Mouse (Mus musculus) ES-Bruce4 (cell line): ENCODE results near the gene Gpr39. TPM values are rescaled to one million over a fixed set of nuclear protein-coding genes. Genes with fewer than 3 reads are reported as not detected.

Experiments used
- H3K27ac ChIP-seq: 2 replicates; pipeline ENCODE4 v1.5.1; 2012; ENCODE audit warnings: low read length, inconsistent platforms; ENCODE audit not compliant: insufficient read depth
- H3K27me3 ChIP-seq: 2 replicates; pipeline ENCODE4 v1.6.1; 2012; ENCODE audit warnings: mild to moderate bottlenecking, low read length, inconsistent platforms; ENCODE audit not compliant: control insufficient read depth, poor library complexity, insufficient read depth, severe bottlenecking
- H3K36me3 ChIP-seq: 2 replicates; pipeline ENCODE4 v1.6.1; 2012; ENCODE audit warnings: inconsistent platforms, mild to moderate bottlenecking, low read length, moderate library complexity; ENCODE audit not compliant: control insufficient read depth, poor library complexity, insufficient read depth, severe bottlenecking
- H3K4me1 ChIP-seq: one replicate; pipeline ENCODE4 v1.8.1; 2011; ENCODE audit warnings: low read length; ENCODE audit not compliant: control insufficient read depth, insufficient read depth
- H3K4me3 ChIP-seq: 2 replicates; pipeline ENCODE4 v1.5.1; 2011; ENCODE audit warnings: low read depth, mild to moderate bottlenecking, low read length
- H3K9ac ChIP-seq: 2 replicates; pipeline ENCODE4 v1.6.1; 2012; ENCODE audit warnings: low read depth, mild to moderate bottlenecking, inconsistent platforms; ENCODE audit not compliant: poor library complexity, severe bottlenecking
- H3K9me3 ChIP-seq: replicated peaks from 2 replicates; pipeline ENCODE4 v1.6.1; 2012; ENCODE audit warnings: mild to moderate bottlenecking, low read length, inconsistent platforms; ENCODE audit not compliant: control insufficient read depth, poor library complexity, insufficient read depth, severe bottlenecking
- CTCF ChIP-seq: IDR thresholded peaks from one replicate; pipeline ENCODE4 v1.8.1; 2011; ENCODE audit warnings: low read depth, low read length
- EP300 ChIP-seq: IDR thresholded peaks from 2 replicates; pipeline ENCODE4 v1.6.1; 2011; ENCODE audit warnings: low read depth, low read length; ENCODE audit not compliant: insufficient read depth
- POLR2A ChIP-seq: IDR thresholded peaks from one replicate; pipeline ENCODE4 v1.8.1; 2011; ENCODE audit warnings: low read length; ENCODE audit not compliant: insufficient read depth
- polyA plus RNA-seq: library from polyadenylated mRNA; stranded (reverse); fragments of >200 nt; gene quantifications from 2 replicates; pipeline ENCODE4 v1.2.4, GENCODE M21; 2011; ENCODE audit warnings: low read depth; ENCODE audit not compliant: missing spikeins, insufficient read depth, insufficient read length

Gene Gpr39
- polyA plus RNA-seq, 1 experiment: 0.93 TPM

DNA sequence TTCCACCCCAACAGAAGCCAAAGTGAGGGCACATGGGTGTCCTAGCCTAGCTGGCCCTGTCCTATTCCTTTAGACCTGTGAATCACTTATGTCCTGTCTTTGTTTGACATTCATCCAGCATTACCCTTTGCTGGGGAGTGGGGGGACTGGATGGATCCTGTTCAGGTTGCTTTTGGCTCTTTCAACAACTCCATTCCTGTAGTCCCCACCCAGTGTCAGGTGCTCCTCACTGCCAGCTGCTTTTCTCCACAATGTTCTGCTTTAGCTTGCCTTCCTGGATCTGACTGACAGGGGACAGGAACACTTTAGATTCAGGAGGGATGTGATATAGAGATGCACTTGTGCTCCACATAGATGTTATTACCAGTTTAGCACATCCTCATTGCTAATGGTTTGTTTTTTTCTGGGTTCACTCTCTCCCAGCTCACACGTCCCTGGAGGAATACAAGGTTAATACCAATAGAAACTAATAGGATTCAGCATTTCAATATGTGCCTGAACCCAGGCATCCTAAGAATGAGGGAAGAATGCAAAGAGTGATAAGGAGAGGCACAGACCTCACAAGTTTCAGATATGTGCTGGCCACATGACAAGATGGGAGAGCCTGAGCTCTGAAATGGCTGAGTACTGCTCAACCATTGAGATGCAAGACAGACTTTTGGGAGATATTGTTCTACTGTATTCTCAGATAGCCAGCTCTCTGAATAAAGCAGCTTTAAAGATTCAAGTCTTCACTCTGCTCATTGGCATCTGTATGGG lies 23.8 kb upstream of the Gpr39 start:
- no peak overlapping the region for H3K27ac ChIP-seq
- H3K4me1 ChIP-seq: no peaks in the 10 kb centered on the region
- no peak overlapping the region for H3K4me3 ChIP-seq
- no peaks in the 10 kb centered on the region for H3K36me3 ChIP-seq
- no peak overlapping the region for H3K9ac ChIP-seq
- TF ChIP-seq CTCF (no peak), EP300 (no peak), POLR2A (no peak)
- no peaks in the 10 kb centered on the region; the same call in 1 of the 2 replicates for H3K9me3 ChIP-seq
- H3K27me3 ChIP-seq: no peaks in the 10 kb centered on the region; the same call in 1 of the 2 replicates

DNA sequence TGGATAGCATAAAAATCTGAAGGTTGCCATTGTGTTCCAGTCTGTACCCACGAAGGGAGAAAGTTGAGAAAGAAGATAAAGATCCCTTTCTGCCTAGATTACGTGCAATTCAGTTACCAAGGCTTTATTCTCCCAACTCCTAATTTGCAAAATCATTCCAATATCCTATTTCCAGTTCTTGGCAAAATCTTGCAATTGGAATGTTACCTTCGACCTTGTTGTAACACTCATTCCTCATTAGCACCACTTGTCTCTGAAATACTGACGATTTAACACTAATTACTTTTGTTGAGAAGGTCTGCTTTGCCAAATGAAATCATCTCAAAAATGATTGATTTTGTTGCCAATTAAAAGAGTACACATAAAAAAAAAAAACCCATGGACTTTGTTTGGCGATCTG lies 19.4 kb upstream of the Gpr39 start:
- Histone ChIP-seq H3K36me3 (no peaks in the 10 kb centered on the region), H3K9me3 (no peaks in the 10 kb centered on the region; the same call in 1 of the 2 replicates), H3K27me3 (no peaks in the 10 kb centered on the region; the same call in 1 of the 2 replicates), H3K4me1 (no peaks in the 10 kb centered on the region), H3K27ac (no peak overlapping the region), H3K4me3 (no peak overlapping the region), H3K9ac (no peak overlapping the region)
- TF ChIP-seq EP300: no peak
- no peak for TF ChIP-seq POLR2A

DNA sequence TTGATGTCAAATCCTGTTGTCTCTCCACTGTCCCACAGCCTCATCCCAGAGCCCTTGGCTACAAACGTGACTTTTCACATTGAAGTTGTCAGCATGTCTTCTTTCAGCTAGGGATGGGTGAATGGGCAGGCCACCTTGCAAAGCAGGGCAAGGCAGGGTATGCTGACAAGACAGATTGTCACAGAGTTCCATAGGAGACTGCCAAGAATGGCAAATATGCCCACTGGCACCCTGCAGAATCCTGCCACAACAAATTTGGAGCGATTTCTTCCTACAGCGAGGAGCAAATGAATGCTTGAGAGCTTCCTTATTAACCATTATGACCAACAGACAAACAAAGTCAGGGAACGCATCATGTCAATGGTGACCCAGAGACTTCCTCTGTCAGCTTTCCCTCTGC lies 16.6 kb upstream of the Gpr39 start:
- Histone ChIP-seq H3K27me3 (no peaks in the 10 kb centered on the region; the same call in 1 of the 2 replicates), H3K4me3 (no peak overlapping the region), H3K27ac (no peak overlapping the region), H3K4me1 (no peaks in the 10 kb centered on the region), H3K9ac (no peak overlapping the region), H3K9me3 (no peaks in the 10 kb centered on the region), H3K36me3 (no peaks in the 10 kb centered on the region)
- no peak for TF ChIP-seq EP300
- no peak for TF ChIP-seq CTCF
- TF ChIP-seq POLR2A: no peak

DNA sequence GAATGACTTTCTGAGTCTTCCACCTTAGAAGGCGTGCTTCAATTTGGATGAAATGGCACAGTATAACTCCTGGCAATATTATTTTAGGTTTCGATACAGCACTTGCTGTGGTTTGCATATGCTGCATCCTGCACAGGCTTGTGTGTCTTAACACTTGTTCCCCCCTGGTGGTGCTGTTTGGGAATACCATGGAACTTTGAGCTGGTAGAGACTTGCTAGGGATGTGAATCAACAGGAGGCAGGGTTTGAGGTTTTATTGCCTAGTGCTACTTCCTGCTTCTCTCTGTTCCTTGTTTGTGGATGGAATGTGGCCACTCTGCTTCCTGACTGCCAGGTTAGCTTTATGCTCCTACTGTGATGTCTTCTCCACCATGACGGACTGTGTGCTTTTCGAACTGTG lies 15.9 kb upstream of the Gpr39 start:
- TF ChIP-seq CTCF (no peak), EP300 (no peak), POLR2A (no peak)
- Histone ChIP-seq H3K27ac (no peak overlapping the region), H3K9me3 (no peaks in the 10 kb centered on the region), H3K4me1 (no peaks in the 10 kb centered on the region), H3K27me3 (no peaks in the 10 kb centered on the region), H3K9ac (no peak overlapping the region), H3K4me3 (no peak overlapping the region), H3K36me3 (no peaks in the 10 kb centered on the region)

DNA sequence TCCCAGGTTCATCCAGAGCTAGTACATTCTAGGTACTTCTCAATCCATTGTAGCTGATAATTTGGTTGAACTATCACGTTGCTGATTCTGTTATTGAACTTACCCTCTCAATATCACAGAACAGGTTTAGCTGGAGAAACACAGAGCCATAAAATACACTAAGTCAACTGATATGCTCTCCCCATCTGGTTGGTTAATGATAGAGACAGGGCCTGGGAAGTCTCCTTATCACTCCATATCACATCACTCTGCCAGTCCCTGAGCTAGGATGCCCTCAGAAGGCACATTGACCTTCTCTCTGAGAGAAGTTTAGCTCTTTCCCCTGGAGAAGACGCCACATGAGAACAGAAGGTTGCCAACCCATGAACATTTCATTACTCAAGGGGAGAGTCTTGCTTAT lies 14.7 kb upstream of the Gpr39 start:
- Histone ChIP-seq H3K4me1 (no peaks in the 10 kb centered on the region), H3K9ac (no peak overlapping the region), H3K27ac (no peak overlapping the region), H3K9me3 (no peaks in the 10 kb centered on the region), H3K4me3 (no peak overlapping the region), H3K36me3 (no peaks in the 10 kb centered on the region), H3K27me3 (no peaks in the 10 kb centered on the region)
- TF ChIP-seq CTCF (no peak), POLR2A (no peak), EP300 (no peak)

DNA sequence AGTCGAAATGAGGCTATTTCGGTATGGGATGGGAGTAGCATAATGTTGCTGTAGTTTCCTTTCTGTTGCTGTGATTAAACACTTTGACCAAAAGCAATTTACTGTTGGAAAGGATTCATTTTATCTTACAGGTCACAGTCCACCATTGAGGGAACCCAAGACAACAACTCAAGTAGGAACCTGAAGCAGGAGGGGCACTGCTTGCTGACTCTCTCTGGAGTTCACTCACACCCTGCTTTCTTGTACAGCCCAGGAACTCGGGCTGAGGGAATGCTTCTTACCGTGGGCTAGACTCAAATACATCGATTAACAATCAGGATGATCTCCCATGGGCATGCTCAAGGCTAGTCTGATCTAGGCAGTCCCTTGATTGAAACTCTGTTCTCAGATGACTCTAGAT lies 14.1 kb upstream of the Gpr39 start:
- Histone ChIP-seq H3K36me3 (no peaks in the 10 kb centered on the region), H3K4me3 (no peak overlapping the region), H3K4me1 (no peaks in the 10 kb centered on the region), H3K9me3 (no peaks in the 10 kb centered on the region), H3K9ac (no peak overlapping the region), H3K27ac (no peak overlapping the region), H3K27me3 (no peaks in the 10 kb centered on the region)
- TF ChIP-seq POLR2A: no peak
- TF ChIP-seq CTCF: no peak
- no peak for TF ChIP-seq EP300
